Mouse (Mus musculus): ENCODE measurements around the gene Wrap73.

The Wrap73 gene

GRCm38 (mm10) chr4:154142211-154143040, at the start of gene Wrap73:
Wrap73 (plus strand) TSS chr4:154142372.
- peak; percentile 90 for DNase-seq

- DNase-seq: no peak
Measured at GRCm38 (mm10) chr4:154093210-154093609, 49.0 kb upstream of the Wrap73 start.

- no peak for DNase-seq
Measured at GRCm38 (mm10) chr4:154096111-154096510, 46.1 kb upstream of the Wrap73 start.

GRCm38 (mm10) chr4:154099361-154099760, 42.8 kb upstream of the Wrap73 start:
- no peak for DNase-seq

- DNase-seq: no peak
Measured at GRCm38 (mm10) chr4:154103386-154103785, 38.8 kb upstream of the Wrap73 start.

- DNase-seq: no peak
Measured at GRCm38 (mm10) chr4:154103912-154104311, 38.3 kb upstream of the Wrap73 start.

GRCm38 (mm10) chr4:154105381-154106001, 36.7 kb upstream of the Wrap73 start:
- DNase-seq: no peak

GRCm38 (mm10) chr4:154106497-154107061, 35.6 kb upstream of the Wrap73 start:
- no peak for DNase-seq

GRCm38 (mm10) chr4:154109216-154109849, 32.8 kb upstream of the Wrap73 start:
- DNase-seq: peak; percentile 56

- no peak for DNase-seq
Measured at GRCm38 (mm10) chr4:154109850-154110243, 32.3 kb upstream of the Wrap73 start.

GRCm38 (mm10) chr4:154116421-154116820, 25.8 kb upstream of the Wrap73 start:
- DNase-seq: no peak

GRCm38 (mm10) chr4:154118782-154119181, 23.4 kb upstream of the Wrap73 start:
- DNase-seq: no peak

- DNase-seq: no peak
Measured at GRCm38 (mm10) chr4:154119208-154119607, 23.0 kb upstream of the Wrap73 start.

GRCm38 (mm10) chr4:154121800-154122199, 20.4 kb upstream of the Wrap73 start:
- DNase-seq: no peak

- no peak for DNase-seq
Measured at GRCm38 (mm10) chr4:154122374-154122773, 19.8 kb upstream of the Wrap73 start.

GRCm38 (mm10) chr4:154123553-154123952, 18.6 kb upstream of the Wrap73 start:
- no peak for DNase-seq

GRCm38 (mm10) chr4:154125202-154125601, 17.0 kb upstream of the Wrap73 start:
- DNase-seq: no peak

GRCm38 (mm10) chr4:154127273-154127672, 14.9 kb upstream of the Wrap73 start:
- no peak for DNase-seq

GRCm38 (mm10) chr4:154129950-154130349, 12.2 kb upstream of the Wrap73 start:
- no peak for DNase-seq

GRCm38 (mm10) chr4:154131894-154132293, 10.3 kb upstream of the Wrap73 start:
- no peak for DNase-seq

- DNase-seq: no peak
Measured at GRCm38 (mm10) chr4:154134803-154135202, 7.4 kb upstream of the Wrap73 start.

GRCm38 (mm10) chr4:154137139-154137538, 5.0 kb upstream of the Wrap73 start:
- no peak for DNase-seq

GRCm38 (mm10) chr4:154139671-154140181, 2.4 kb upstream of the Wrap73 start:
- DNase-seq: no peak

GRCm38 (mm10) chr4:154140182-154140212, 2.2 kb upstream of the Wrap73 start, which contains the start of gene Trp73:
Trp73 (minus strand) TSS chr4:154140208.
- DNase-seq: no peak

Measured in layer of hippocampus, adult 9-11 months (tissue).